Mouse (Mus musculus): ENCODE results near the gene Kdr.
A peak's percentile ranks its signal among the peaks of the same experiment; 100 is the strongest.

Gene Kdr

GRCm38 (mm10) chr5:75917231-75917630 lies 61.0 kb downstream of the Kdr start:
- DNase-seq (ENCODE audit: low read depth): no peak

GRCm38 (mm10) chr5:75906102-75906501 lies 72.2 kb downstream of the Kdr start:
- DNase-seq (ENCODE audit: low read depth): no peak

GRCm38 (mm10) chr5:75900231-75900920 lies 77.9 kb downstream of the Kdr start:
- no peak for DNase-seq (ENCODE audit: low read depth)

GRCm38 (mm10) chr5:75895351-75895750 lies 82.9 kb downstream of the Kdr start:
- DNase-seq (ENCODE audit: low read depth): no peak

GRCm38 (mm10) chr5:75892956-75893471 lies 85.2 kb downstream of the Kdr start:
- peak; percentile 34 for DNase-seq (ENCODE audit: low read depth)
